Mouse (Mus musculus) heart, embryonic 11.5 days (tissue): ENCODE measurements around the gene Gm10720. TPM values are rescaled to one million over a fixed set of nuclear protein-coding genes. Genes with fewer than 3 reads are reported as not detected.
"Not testable (repeated sequence)": the region's sequence is repeated elsewhere in the genome, so short reads cannot be mapped to it uniquely, and the experiment has no call there.

ENCODE experiments used
- ATAC-seq: fragments of 200-750 bp; cut with Nextera tagmentation; replicated peaks from 2 replicates; pipeline ENCODE4 v1.8.0; 2017; ENCODE audit warnings: moderate library complexity; ENCODE audit not compliant: insufficient number of reproducible peaks, low FRiP score, low TSS enrichment
- H3K27ac ChIP-seq: fragments of 300-500 bp; sonication (generic); 2 replicates; pipeline ENCODE4 v1.5.1; 2014; ENCODE audit warnings: mild to moderate bottlenecking, low read depth, low read length
- H3K27me3 ChIP-seq: fragments of 300-500 bp; sonication (generic); 2 replicates; pipeline ENCODE4 v1.6.1; 2014; ENCODE audit warnings: mild to moderate bottlenecking, low read length, mixed read lengths; ENCODE audit not compliant: control insufficient read depth, insufficient read depth
- H3K36me3 ChIP-seq: fragments of 300-500 bp; sonication (generic); 2 replicates; pipeline ENCODE4 v1.6.1; 2014; ENCODE audit warnings: mild to moderate bottlenecking, low read length, moderate library complexity, mixed read lengths; ENCODE audit not compliant: control insufficient read depth, insufficient read depth
- H3K4me1 ChIP-seq: fragments of 300-500 bp; sonication (generic); 2 replicates; pipeline ENCODE4 v1.6.1; 2014; ENCODE audit warnings: low read length; ENCODE audit not compliant: control insufficient read depth, insufficient read depth
- H3K4me2 ChIP-seq: fragments of 300-500 bp; sonication (generic); 2 replicates; pipeline ENCODE4 v1.6.1; 2014; ENCODE audit warnings: mild to moderate bottlenecking, moderate library complexity
- H3K4me3 ChIP-seq: fragments of 300-500 bp; sonication (generic); 2 replicates; pipeline ENCODE4 v1.5.1; 2014; ENCODE audit warnings: low read depth, low read length
- H3K9ac ChIP-seq: fragments of 300-500 bp; sonication (generic); 2 replicates; pipeline ENCODE4 v1.6.1; 2014; ENCODE audit warnings: mild to moderate bottlenecking, low read depth, low read length, moderate library complexity
- H3K9me3 ChIP-seq: fragments of 300-500 bp; sonication (generic); replicated peaks from 2 replicates; pipeline ENCODE4 v1.6.1; 2016; ENCODE audit warnings: low read length; ENCODE audit not compliant: control insufficient read depth
- WGBS: fragments of 180-500 bp; shearing (Covaris S2); extraction: QIAGEN DNeasy Blood & Tissue Kit; methylation state at CpG from one replicate; pipeline ENCODE4 v1.1.7; 2014; ENCODE audit not compliant: insufficient replicate concordance; 5-methylcytosine and 5-hydroxymethylcytosine counted together
- polyA plus RNA-seq: library from polyadenylated mRNA; unstranded; fragments of >200 nt; fragmentation: Nextera tagmentation; extraction: Ambion mirVana; gene quantifications from 2 replicates; pipeline ENCODE4 v1.2.1, GENCODE M21; 2014

The Gm10720 gene
- polyA plus RNA-seq, 1 experiment from 2014 or later, result not detected

DNA sequence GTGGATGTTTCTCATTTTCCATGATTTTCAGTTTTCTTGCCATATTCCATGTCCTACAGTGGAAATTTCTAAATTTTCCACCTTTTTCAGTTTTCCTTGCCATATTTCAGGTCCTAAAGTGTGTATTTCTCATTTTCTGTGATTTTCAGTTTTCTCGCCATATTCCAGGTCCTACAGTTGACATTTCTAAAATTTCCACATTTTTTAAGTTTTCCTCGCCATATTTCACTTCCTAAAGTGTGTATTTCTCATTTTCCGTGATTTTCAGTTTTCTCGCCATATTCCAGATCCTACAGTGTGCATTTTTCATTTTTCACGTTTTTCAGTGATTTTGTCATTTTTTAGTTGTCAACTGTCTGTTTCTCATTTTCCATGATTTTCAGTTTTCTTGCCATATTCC lies 6.1 kb upstream of the Gm10720 start:
- H3K4me1 ChIP-seq, H3K27me3 ChIP-seq, H3K4me3 ChIP-seq, H3K9ac ChIP-seq, H3K36me3 ChIP-seq, H3K27ac ChIP-seq, H3K4me2 ChIP-seq, H3K9me3 ChIP-seq: not testable (repeated sequence)
- WGBS, result no CpG with 5 or more reads among the region's 5 CpGs
- peak; percentile 55 for ATAC-seq

- H3K4me2 ChIP-seq, H3K4me1 ChIP-seq, H3K4me3 ChIP-seq, H3K36me3 ChIP-seq, H3K27ac ChIP-seq, H3K9me3 ChIP-seq, H3K27me3 ChIP-seq, H3K9ac ChIP-seq: not testable (repeated sequence)
- 0 out of 2 replicates have a peak, but pooled peaks have one; percentile 8 for ATAC-seq
- 86% methylated on average over 2 of the region's 7 CpGs for WGBS
Measured at GRCm38 (mm10) chr9:3012054-3012621, 3.3 kb upstream of the Gm10720 start.

GRCm38 (mm10) chr9:3012733-3013279 lies 2.6 kb upstream of the Gm10720 start, which contains the start of gene Gm10721:
Gm10721 (plus strand) TSS chr9:3013140.
- WGBS, result no CpG with 5 or more reads among the region's 11 CpGs
- H3K4me2 ChIP-seq, H3K27ac ChIP-seq, H3K27me3 ChIP-seq, H3K9me3 ChIP-seq, H3K36me3 ChIP-seq, H3K4me3 ChIP-seq, H3K9ac ChIP-seq, H3K4me1 ChIP-seq: not testable (repeated sequence)
- ATAC-seq, result peak; percentile 56; the same call in 1 of the 2 replicates

GRCm38 (mm10) chr9:3015896-3016295 lies 442 bp downstream of the Gm10720 start:
- not testable (repeated sequence) for H3K36me3 ChIP-seq, H3K9me3 ChIP-seq, H3K4me3 ChIP-seq, ATAC-seq, H3K9ac ChIP-seq, H3K27me3 ChIP-seq, H3K27ac ChIP-seq, H3K4me1 ChIP-seq, H3K4me2 ChIP-seq
- WGBS, result 64% methylated on average over 4 of the region's 6 CpGs

GRCm38 (mm10) chr9:3017108-3017507 lies 1.7 kb downstream of the Gm10720 start, which contains the start of gene Gm10719:
Gm10719 (plus strand) TSS chr9:3017408.
- not testable (repeated sequence) for H3K4me3 ChIP-seq, H3K4me2 ChIP-seq, H3K4me1 ChIP-seq, H3K27ac ChIP-seq, ATAC-seq, H3K9ac ChIP-seq, H3K9me3 ChIP-seq, H3K27me3 ChIP-seq, H3K36me3 ChIP-seq
- WGBS, result no CpG with 5 or more reads among the region's 9 CpGs

DNA sequence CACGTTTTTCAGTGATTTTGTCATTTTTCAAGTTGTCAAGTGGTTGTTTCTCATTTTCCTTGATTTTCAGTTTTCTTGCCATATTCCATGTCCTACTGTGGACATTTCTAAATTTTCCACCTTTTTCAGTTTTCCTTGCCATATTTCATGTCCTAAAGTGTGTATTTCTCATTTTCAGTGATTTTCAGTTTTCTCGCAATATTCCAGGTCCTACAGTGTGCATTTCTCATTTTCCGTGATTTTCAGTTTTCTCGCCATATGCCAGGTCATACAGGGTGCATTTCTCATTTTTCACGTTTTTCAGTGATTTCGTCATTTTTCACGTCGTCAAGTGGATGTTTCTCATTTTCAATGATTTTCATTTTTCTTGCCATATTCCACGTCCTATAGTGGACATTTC lies 3.5 kb downstream of the Gm10720 start:
- not testable (repeated sequence) for H3K36me3 ChIP-seq, H3K9me3 ChIP-seq, ATAC-seq, H3K27me3 ChIP-seq, H3K4me3 ChIP-seq, H3K9ac ChIP-seq, H3K27ac ChIP-seq, H3K4me1 ChIP-seq, H3K4me2 ChIP-seq
- WGBS, result 65% methylated on average over 9 of the region's 9 CpGs

DNA sequence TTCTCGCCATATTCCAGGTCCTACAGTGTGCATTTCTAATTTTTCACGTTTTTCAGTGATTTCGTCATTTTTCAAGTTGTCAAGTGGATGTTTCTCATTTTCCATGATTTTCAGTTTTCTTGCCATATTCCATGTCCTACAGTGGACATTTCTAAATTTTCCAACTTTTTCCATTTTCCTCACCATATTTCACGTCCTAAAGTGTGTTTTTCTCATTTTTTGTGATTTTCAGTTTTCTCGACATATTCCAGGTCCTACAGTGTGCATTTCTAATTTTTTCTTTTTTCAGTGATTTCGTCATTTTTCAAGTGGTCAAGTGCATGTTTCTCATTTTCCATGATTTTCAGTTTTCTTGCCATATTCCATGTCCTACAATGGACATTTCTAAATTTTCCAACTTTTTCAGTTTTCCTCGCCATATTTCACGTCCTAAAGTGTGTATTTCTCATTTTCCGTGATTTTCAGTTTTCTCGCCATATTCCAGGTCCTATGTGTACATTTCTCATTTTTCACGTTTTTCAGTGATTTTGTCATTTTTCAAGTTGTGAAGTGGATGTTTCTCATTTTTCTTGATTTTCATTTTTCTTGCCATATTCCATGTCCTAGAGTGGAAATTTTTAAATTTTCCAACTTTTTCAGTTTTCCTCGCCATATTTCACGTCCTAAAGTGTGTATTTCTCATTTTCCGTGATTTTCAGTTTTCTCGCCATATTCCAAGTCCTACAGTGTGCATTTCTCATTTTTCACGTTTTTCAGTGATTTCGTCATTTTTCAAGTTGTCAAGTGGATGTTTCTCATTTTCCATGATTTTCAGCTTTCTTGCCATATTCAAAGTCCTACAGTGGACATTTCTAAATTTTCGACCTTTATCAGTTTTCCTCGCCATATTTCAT lies 4.6 kb downstream of the Gm10720 start:
- WGBS, result 70% methylated on average over 11 of the region's 19 CpGs
- H3K36me3 ChIP-seq, H3K27ac ChIP-seq, H3K27me3 ChIP-seq, H3K4me3 ChIP-seq, H3K9ac ChIP-seq, H3K4me2 ChIP-seq, H3K4me1 ChIP-seq, H3K9me3 ChIP-seq: not testable (repeated sequence)
- peak; percentile 70 for ATAC-seq

DNA sequence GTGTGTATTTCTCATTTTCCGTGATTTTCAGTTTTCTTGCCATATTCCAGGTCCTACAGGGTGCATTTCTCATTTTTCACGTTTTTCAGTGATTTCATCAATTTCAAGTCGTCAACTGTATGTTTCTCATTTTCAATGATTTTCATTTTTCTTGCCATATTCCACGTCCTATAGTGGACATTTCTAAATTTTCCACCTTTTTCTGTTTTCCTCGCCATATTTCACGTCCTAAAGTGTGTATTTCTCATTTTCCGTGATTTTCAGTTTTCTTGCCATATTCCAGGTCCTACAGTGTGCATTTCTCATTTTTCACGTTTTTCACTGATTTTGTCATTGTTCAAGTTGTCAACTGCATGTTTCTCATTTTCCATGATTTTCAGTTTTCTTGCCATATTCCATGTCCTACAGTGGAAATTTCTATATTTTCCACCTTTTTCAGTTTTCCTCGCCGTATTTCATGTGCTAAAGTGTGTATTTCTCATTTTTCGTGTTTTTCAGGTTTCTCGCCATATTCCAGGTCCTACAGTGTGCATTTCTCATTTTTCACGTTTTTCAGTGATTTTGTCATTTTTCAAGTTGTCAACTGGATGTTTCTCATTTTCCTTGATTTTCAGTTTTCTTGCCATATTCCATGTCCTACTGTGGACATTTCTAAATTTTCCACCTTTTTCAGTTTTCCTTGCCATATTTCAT lies 7.0 kb downstream of the Gm10720 start:
- not testable (repeated sequence) for H3K9ac ChIP-seq, H3K9me3 ChIP-seq, H3K4me3 ChIP-seq, ATAC-seq, H3K4me2 ChIP-seq, H3K27ac ChIP-seq, H3K36me3 ChIP-seq, H3K4me1 ChIP-seq, H3K27me3 ChIP-seq
- WGBS, result 67% methylated on average over 9 of the region's 13 CpGs
